Mouse (Mus musculus) midbrain, embryonic 15.5 days (tissue): ENCODE measurements around the gene Ntn4. TPM values are rescaled to one million over a fixed set of nuclear protein-coding genes. Genes with fewer than 3 reads are reported as not detected.

Source experiments
- ATAC-seq: fragments of 200-750 bp; cut with Nextera tagmentation; replicated peaks from 2 replicates; pipeline ENCODE4 v1.8.0; 2017; ENCODE audit warnings: moderate TSS enrichment
- H3K27ac ChIP-seq: fragments of 300-500 bp; sonication (generic); 2 replicates; pipeline ENCODE4 v1.5.1; 2015; ENCODE audit warnings: mild to moderate bottlenecking, inconsistent platforms
- H3K27me3 ChIP-seq: fragments of 300-500 bp; sonication (generic); replicated peaks from 2 replicates; pipeline ENCODE4 v1.6.1; 2015; ENCODE audit warnings: inconsistent platforms
- H3K36me3 ChIP-seq: fragments of 300-500 bp; sonication (generic); replicated peaks from 2 replicates; pipeline ENCODE4 v1.6.1; 2015; ENCODE audit warnings: inconsistent platforms
- H3K4me1 ChIP-seq: fragments of 300-500 bp; sonication (generic); 2 replicates; pipeline ENCODE4 v1.6.1; 2015; ENCODE audit warnings: inconsistent platforms
- H3K4me2 ChIP-seq: fragments of 300-500 bp; sonication (generic); 2 replicates; pipeline ENCODE4 v1.6.1; 2015; ENCODE audit warnings: inconsistent platforms, mild to moderate bottlenecking, moderate library complexity
- H3K4me3 ChIP-seq: fragments of 300-500 bp; sonication (generic); 2 replicates; pipeline ENCODE4 v1.5.1; 2015; ENCODE audit warnings: mild to moderate bottlenecking, inconsistent platforms
- H3K9ac ChIP-seq: fragments of 300-500 bp; sonication (generic); 2 replicates; pipeline ENCODE4 v1.6.1; 2015; ENCODE audit warnings: mild to moderate bottlenecking, inconsistent platforms
- H3K9me3 ChIP-seq: fragments of 300-500 bp; sonication (generic); 2 replicates; pipeline ENCODE4 v1.6.1; 2016; ENCODE audit warnings: inconsistent platforms
- WGBS: fragments of 180-500 bp; shearing (Covaris S2); methylation state at CpG from one replicate; pipeline ENCODE4 v1.1.7; 2015; ENCODE audit warnings: mixed read lengths; 5-methylcytosine and 5-hydroxymethylcytosine counted together
- polyA plus RNA-seq: library from polyadenylated mRNA; unstranded; fragments of >200 nt; fragmentation: Nextera tagmentation; extraction: Ambion mirVana; gene quantifications from 2 replicates; pipeline ENCODE4 v1.2.1, GENCODE M21; 2015

The Ntn4 gene
- polyA plus RNA-seq, 1 experiment from 2014 or later = 1.2 TPM

GRCm38 (mm10) chr10:93759644-93760043 is 119.2 kb downstream of the Ntn4 start:
- Histone ChIP-seq H3K4me2 (no peak overlapping the region), H3K4me1 (no peaks in the 10 kb centered on the region), H3K27me3 (no peaks in the 10 kb centered on the region), H3K9ac (no peak overlapping the region), H3K9me3 (no peaks in the 10 kb centered on the region), H3K4me3 (no peak overlapping the region), H3K27ac (no peak overlapping the region), H3K36me3 (no peaks in the 10 kb centered on the region)
- 73% methylated on average over 4 of the region's 4 CpGs for whole genome bisulfite sequencing
- ATAC-seq = no peak

GRCm38 (mm10) chr10:93760429-93760828 is 119.9 kb downstream of the Ntn4 start:
- H3K9me3 ChIP-seq = no peaks in the 10 kb centered on the region
- no peak overlapping the region for H3K4me3 ChIP-seq
- no peak for ATAC-seq
- no peak overlapping the region for H3K27ac ChIP-seq
- no peaks in the 10 kb centered on the region for H3K4me1 ChIP-seq
- WGBS = 87% methylated on average over 5 of the region's 5 CpGs
- H3K36me3 ChIP-seq = no peaks in the 10 kb centered on the region
- H3K9ac ChIP-seq = no peak overlapping the region
- no peak overlapping the region for H3K4me2 ChIP-seq
- no peaks in the 10 kb centered on the region for H3K27me3 ChIP-seq

GRCm38 (mm10) chr10:93763074-93763473 is 122.6 kb downstream of the Ntn4 start:
- no peaks in the 10 kb centered on the region for H3K9me3 ChIP-seq
- WGBS = 41% methylated on average over 5 of the region's 5 CpGs

GRCm38 (mm10) chr10:93766221-93766620 is 125.7 kb downstream of the Ntn4 start:
- Histone ChIP-seq H3K27ac (no peak overlapping the region), H3K9me3 (no peaks in the 10 kb centered on the region), H3K36me3 (no peaks in the 10 kb centered on the region), H3K4me3 (no peak overlapping the region), H3K9ac (no peak overlapping the region), H3K4me1 (no peaks in the 10 kb centered on the region), H3K4me2 (no peak overlapping the region), H3K27me3 (no peaks in the 10 kb centered on the region)
- WGBS = 90% methylated on average over 5 of the region's 5 CpGs
- ATAC-seq = no peak

More at GRCm38 (mm10) chr10:93763074-93763473, 122.6 kb downstream of the Ntn4 start:
- H3K9ac ChIP-seq = no peak overlapping the region
- ATAC-seq = no peak
- no peaks in the 10 kb centered on the region for H3K4me1 ChIP-seq
- no peaks in the 10 kb centered on the region for H3K27me3 ChIP-seq
- no peak overlapping the region for H3K27ac ChIP-seq
- no peaks in the 10 kb centered on the region for H3K36me3 ChIP-seq
- no peak overlapping the region for H3K4me2 ChIP-seq
- no peak overlapping the region for H3K4me3 ChIP-seq

GRCm38 (mm10) chr10:93767245-93767644 is 126.8 kb downstream of the Ntn4 start:
- Histone ChIP-seq H3K4me1 (no peaks in the 10 kb centered on the region), H3K4me2 (no peak overlapping the region), H3K9me3 (no peaks in the 10 kb centered on the region), H3K27ac (no peak overlapping the region), H3K9ac (no peak overlapping the region), H3K27me3 (no peaks in the 10 kb centered on the region), H3K4me3 (no peak overlapping the region), H3K36me3 (no peaks in the 10 kb centered on the region)
- WGBS = 71% methylated on average over 5 of the region's 5 CpGs
- ATAC-seq = no peak

- ATAC-seq = no peak
- H3K27ac ChIP-seq = no peak overlapping the region
- no peaks in the 10 kb centered on the region for H3K36me3 ChIP-seq
- no peak overlapping the region for H3K4me3 ChIP-seq
- WGBS = 75% methylated on average over 9 of the region's 9 CpGs
- no peaks in the 10 kb centered on the region for H3K9me3 ChIP-seq
- no peaks in the 10 kb centered on the region for H3K4me1 ChIP-seq
- no peak overlapping the region for H3K4me2 ChIP-seq
- no peak overlapping the region for H3K9ac ChIP-seq
- H3K27me3 ChIP-seq = no peaks in the 10 kb centered on the region
These were observed 127.7 kb downstream of the Ntn4 start for GRCm38 (mm10) chr10:93768222-93768621.

- no peak overlapping the region for H3K27ac ChIP-seq
- WGBS = 34% methylated on average over 9 of the region's 9 CpGs
- H3K4me3 ChIP-seq = no peak overlapping the region
- no peak overlapping the region for H3K4me2 ChIP-seq
- no peaks in the 10 kb centered on the region for H3K4me1 ChIP-seq
- 0 out of 2 replicates have a peak, but pooled peaks have one; percentile 63 for ATAC-seq
- no peaks in the 10 kb centered on the region for H3K9me3 ChIP-seq
- H3K9ac ChIP-seq = no peak overlapping the region
- no peaks in the 10 kb centered on the region for H3K36me3 ChIP-seq
- no peaks in the 10 kb centered on the region for H3K27me3 ChIP-seq
These were observed 131.5 kb downstream of the Ntn4 start for GRCm38 (mm10) chr10:93771931-93772465.

- H3K9me3 ChIP-seq = no peaks in the 10 kb centered on the region
- no peaks in the 10 kb centered on the region for H3K4me1 ChIP-seq
- no peak overlapping the region for H3K4me3 ChIP-seq
- no peaks in the 10 kb centered on the region for H3K27me3 ChIP-seq
- WGBS = 94% methylated on average over 3 of the region's 3 CpGs
- H3K9ac ChIP-seq = no peak overlapping the region
- no peaks in the 10 kb centered on the region for H3K36me3 ChIP-seq
- no peak for ATAC-seq
- no peak overlapping the region for H3K4me2 ChIP-seq
- H3K27ac ChIP-seq = no peak overlapping the region
These were observed 132.0 kb downstream of the Ntn4 start for GRCm38 (mm10) chr10:93772492-93772891.

GRCm38 (mm10) chr10:93776731-93777151 is 136.3 kb downstream of the Ntn4 start:
- 49% methylated on average over 5 of the region's 5 CpGs for WGBS
- no peaks in the 10 kb centered on the region for H3K9me3 ChIP-seq
- no peaks in the 10 kb centered on the region for H3K4me1 ChIP-seq
- H3K36me3 ChIP-seq = no peaks in the 10 kb centered on the region
- no peak overlapping the region for H3K4me2 ChIP-seq
- H3K27ac ChIP-seq = no peak overlapping the region
- no peak for ATAC-seq
- H3K9ac ChIP-seq = no peak overlapping the region
- no peaks in the 10 kb centered on the region for H3K27me3 ChIP-seq
- no peak overlapping the region for H3K4me3 ChIP-seq

GRCm38 (mm10) chr10:93777372-93777771 is 136.9 kb downstream of the Ntn4 start:
- H3K4me2 ChIP-seq = no peak overlapping the region
- no peak overlapping the region for H3K27ac ChIP-seq
- no peaks in the 10 kb centered on the region for H3K36me3 ChIP-seq
- H3K27me3 ChIP-seq = no peaks in the 10 kb centered on the region
- ATAC-seq = no peak
- H3K4me3 ChIP-seq = no peak overlapping the region
- no peaks in the 10 kb centered on the region for H3K9me3 ChIP-seq
- WGBS = 48% methylated on average over 7 of the region's 7 CpGs
- H3K9ac ChIP-seq = no peak overlapping the region
- no peaks in the 10 kb centered on the region for H3K4me1 ChIP-seq

GRCm38 (mm10) chr10:93783216-93784013 is 142.9 kb downstream of the Ntn4 start:
- Histone ChIP-seq H3K27ac (no peak overlapping the region), H3K4me2 (no peak overlapping the region), H3K9me3 (no peaks in the 10 kb centered on the region), H3K4me1 (no peaks in the 10 kb centered on the region), H3K36me3 (no peaks in the 10 kb centered on the region), H3K9ac (no peak overlapping the region), H3K4me3 (no peak overlapping the region), H3K27me3 (no peaks in the 10 kb centered on the region)
- WGBS = 47% methylated on average over 15 of the region's 15 CpGs
- no peak for ATAC-seq
